ENCODE assay signal across 31 mouse cellular contexts in the genomic region with DNA sequence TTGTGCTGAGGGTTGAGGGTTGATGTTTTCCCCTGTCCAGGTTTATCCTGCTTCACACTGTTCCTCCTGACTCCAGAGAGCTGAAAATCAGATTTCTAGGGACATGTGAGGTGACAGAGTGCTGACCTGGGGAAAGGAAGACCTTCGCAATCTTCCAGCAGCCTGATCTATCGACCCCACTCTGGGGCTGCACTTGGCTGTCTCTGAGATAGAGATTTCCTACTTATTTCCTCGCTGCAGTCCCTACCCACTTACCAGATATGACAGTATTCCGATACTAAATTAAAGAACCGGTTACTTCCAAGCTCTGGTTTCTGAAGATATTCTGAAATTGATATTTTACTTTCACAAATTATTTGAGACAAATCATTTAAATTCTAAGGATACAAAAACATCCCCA.
DNase-seq lines count a peak whose midpoint lies in the region; ATAC-seq lines count a peak whose summit lies in the region.
"Had no signal": no experiment of that assay in that cellular context is flagged by ENCODE, and none has a peak within 500 bp of the region (broad histone marks: within the 10 kb centered on the region; RNA-seq: fewer than 3 reads in every experiment).

No protein-coding gene starts in this region.

- ATAC-seq in forebrain, embryonic 12.5 days (ENCODE audit: low FRiP score) = peak; percentile 70
- ATAC-seq in midbrain, embryonic 13.5 days = peak; percentile 63
- ATAC-seq in forebrain, embryonic 16.5 days = peak; percentile 62
- ATAC-seq in midbrain, embryonic 16.5 days = 0 out of 2 replicates have a peak, but pooled peaks have one; percentile 51
- ATAC-seq: activated CD4-positive, CD25-positive, alpha-beta regulatory T cell, adult 4 months; inflammation-experienced regulatory T-cells, adult 6 months had no signal

- no peak overlapping the region for H3K9ac ChIP-seq in forebrain, embryonic 12.5 days
- H3K9ac ChIP-seq in midbrain, embryonic 13.5 days (replicated peaks) = no peak overlapping the region
- H3K9ac ChIP-seq in forebrain, embryonic 16.5 days (replicated peaks; ENCODE audit: low read depth, low read length) = no peak overlapping the region
- H3K9ac ChIP-seq in midbrain, embryonic 16.5 days (ENCODE audit: low read depth, low read length) = no peak overlapping the region
- H3K9ac ChIP-seq: limb, embryonic 15.5 days; liver, embryonic 14.5 days; midbrain, embryonic 12.5 days had no signal

- H3K4me1 ChIP-seq in forebrain, embryonic 12.5 days = peaks cover 5% of the 10 kb centered on the region; the same call in 1 of the 2 replicates
- H3K4me1 ChIP-seq in forebrain, embryonic 10.5 days = no peaks in the 10 kb centered on the region
- H3K4me1 ChIP-seq in midbrain, embryonic 13.5 days (replicated peaks) = no peaks in the 10 kb centered on the region; the same call in 1 of the 2 replicates
- no peaks in the 10 kb centered on the region for H3K4me1 ChIP-seq in midbrain, embryonic 10.5 days
- H3K4me1 ChIP-seq in forebrain, embryonic 16.5 days (replicated peaks; ENCODE audit: control insufficient read depth, insufficient read depth, low read length) = peaks cover 7% of the 10 kb centered on the region; the same call in 1 of the 2 replicates
- H3K4me1 ChIP-seq in midbrain, embryonic 16.5 days (ENCODE audit: control insufficient read depth, insufficient read depth, low read length) = no peaks in the 10 kb centered on the region; the same call in 1 of the 2 replicates
- H3K4me1 ChIP-seq: limb, embryonic 10.5 days; limb, embryonic 15.5 days; midbrain, embryonic 12.5 days had no signal

- peak overlapping the region; percentile 74 for H3K27ac ChIP-seq in forebrain, embryonic 12.5 days
- no peak overlapping the region for H3K27ac ChIP-seq in forebrain, embryonic 10.5 days
- H3K27ac ChIP-seq in midbrain, embryonic 13.5 days = peak overlapping the region; percentile 76
- no peak overlapping the region for H3K27ac ChIP-seq in midbrain, embryonic 10.5 days (replicated peaks)
- peak overlapping the region; percentile 69 for H3K27ac ChIP-seq in forebrain, embryonic 16.5 days (ENCODE audit: low read length)
- peak overlapping the region; percentile 68 for H3K27ac ChIP-seq in midbrain, embryonic 16.5 days (ENCODE audit: low read length)
- H3K27ac ChIP-seq: limb, embryonic 10.5 days; limb, embryonic 15.5 days; liver, embryonic 14.5 days had no signal

- no peaks in the 10 kb centered on the region for H3K9me3 ChIP-seq in forebrain, embryonic 12.5 days
- no peaks in the 10 kb centered on the region for H3K9me3 ChIP-seq in forebrain, embryonic 10.5 days
- no peaks in the 10 kb centered on the region for H3K9me3 ChIP-seq in midbrain, embryonic 13.5 days
- H3K9me3 ChIP-seq in midbrain, embryonic 10.5 days (replicated peaks) = no peaks in the 10 kb centered on the region
- H3K9me3 ChIP-seq in forebrain, embryonic 16.5 days (ENCODE audit: control insufficient read depth, low read length) = no peaks in the 10 kb centered on the region
- H3K9me3 ChIP-seq in midbrain, embryonic 16.5 days (replicated peaks; ENCODE audit: control insufficient read depth, low read length, poor library complexity, severe bottlenecking) = no peaks in the 10 kb centered on the region
- H3K9me3 ChIP-seq: limb, embryonic 10.5 days; limb, embryonic 15.5 days; midbrain, embryonic 12.5 days had no signal

- H3K27me3 ChIP-seq in forebrain, embryonic 12.5 days = no peaks in the 10 kb centered on the region
- no peaks in the 10 kb centered on the region for H3K27me3 ChIP-seq in forebrain, embryonic 10.5 days (ENCODE audit: poor library complexity, severe bottlenecking)
- no peaks in the 10 kb centered on the region for H3K27me3 ChIP-seq in midbrain, embryonic 13.5 days
- H3K27me3 ChIP-seq in midbrain, embryonic 10.5 days (ENCODE audit: low read depth, poor library complexity, severe bottlenecking) = no peaks in the 10 kb centered on the region
- H3K27me3 ChIP-seq in forebrain, embryonic 16.5 days (replicated peaks; ENCODE audit: control insufficient read depth, insufficient read depth, low read length) = no peaks in the 10 kb centered on the region
- no peaks in the 10 kb centered on the region for H3K27me3 ChIP-seq in midbrain, embryonic 16.5 days (ENCODE audit: control insufficient read depth, insufficient read depth, low read depth, low read length)
- H3K27me3 ChIP-seq: CH12.LX; limb, embryonic 15.5 days; midbrain, embryonic 12.5 days had no signal

- WGBS in forebrain, embryonic 12.5 days = 81% methylated on average over 5 of the region's 5 CpGs
- WGBS in forebrain, embryonic 10.5 days = 94% methylated on average over 5 of the region's 5 CpGs
- WGBS in midbrain, embryonic 13.5 days = 81% methylated on average over 5 of the region's 5 CpGs
- 94% methylated on average over 5 of the region's 5 CpGs for WGBS in midbrain, embryonic 10.5 days
- 66% methylated on average over 5 of the region's 5 CpGs for whole genome bisulfite sequencing in forebrain, embryonic 16.5 days
- WGBS in midbrain, embryonic 16.5 days = 75% methylated on average over 5 of the region's 5 CpGs

- H3K4me2 ChIP-seq in forebrain, embryonic 12.5 days = no peak overlapping the region
- H3K4me2 ChIP-seq in midbrain, embryonic 13.5 days (replicated peaks) = no peak overlapping the region
- 0 out of 2 replicates have a peak overlapping the region, but pooled peaks have one; percentile 27 for H3K4me2 ChIP-seq in forebrain, embryonic 16.5 days (ENCODE audit: low read length)
- no peak overlapping the region for H3K4me2 ChIP-seq in midbrain, embryonic 16.5 days (ENCODE audit: low read length)
- H3K4me2 ChIP-seq: heart, embryonic 11.5 days; limb, embryonic 15.5 days; midbrain, embryonic 12.5 days had no signal

- no peak overlapping the region for H3K4me3 ChIP-seq in forebrain, embryonic 12.5 days (replicated peaks)
- H3K4me3 ChIP-seq in forebrain, embryonic 10.5 days = no peak overlapping the region
- no peak overlapping the region for H3K4me3 ChIP-seq in midbrain, embryonic 13.5 days (replicated peaks)
- H3K4me3 ChIP-seq in midbrain, embryonic 10.5 days = no peak overlapping the region
- H3K4me3 ChIP-seq in forebrain, embryonic 16.5 days (replicated peaks; ENCODE audit: low read length) = no peak overlapping the region
- no peak overlapping the region for H3K4me3 ChIP-seq in midbrain, embryonic 16.5 days (ENCODE audit: low read depth, low read length)
- H3K4me3 ChIP-seq: erythroblast, embryonic 14.5 days; limb, embryonic 10.5 days; limb, embryonic 15.5 days; midbrain, embryonic 12.5 days; myocyte had no signal

- no peaks in the 10 kb centered on the region for H3K36me3 ChIP-seq in forebrain, embryonic 12.5 days (replicated peaks)
- H3K36me3 ChIP-seq in forebrain, embryonic 10.5 days (replicated peaks) = no peaks in the 10 kb centered on the region
- H3K36me3 ChIP-seq in midbrain, embryonic 13.5 days = no peaks in the 10 kb centered on the region
- no peaks in the 10 kb centered on the region for H3K36me3 ChIP-seq in midbrain, embryonic 10.5 days
- H3K36me3 ChIP-seq in forebrain, embryonic 16.5 days (ENCODE audit: control insufficient read depth, insufficient read depth) = no peaks in the 10 kb centered on the region
- no peaks in the 10 kb centered on the region for H3K36me3 ChIP-seq in midbrain, embryonic 16.5 days (ENCODE audit: control insufficient read depth, insufficient read depth, low read length)
- H3K36me3 ChIP-seq: limb, embryonic 10.5 days; limb, embryonic 15.5 days; midbrain, embryonic 12.5 days had no signal

- DNase-seq in forebrain, embryonic 10.5 days (ENCODE audit: extremely low spot score, low spot score) = no peak
- DNase-seq in midbrain, embryonic 10.5 days (ENCODE audit: low spot score) = no peak
- DNase-seq in yolk sac, embryonic 10.5 days (ENCODE audit: low spot score) = no peak
- DNase-seq in heart, adult 9 months (ENCODE audit: low spot score in 2 of 2) = no peak
- DNase-seq: adrenal gland, adult 2 months; adrenal gland, postnatal 36 days; cerebellum, adult 2 months; gastrocnemius, postnatal 25 days; heart, adult 11 months; heart, postnatal 36 days; kidney, adult 11 months; kidney, postnatal 14 days; layer of hippocampus, adult 9-11 months; lung, adult 2 months; lung, postnatal 14 days; spleen, adult 18-20 months; thymus, postnatal 14 days had no signal

Comparison
In these comparisons a context has a peak if more than half of its experiments do, and no peak if none do; other contexts are left out.
1. H3K27ac ChIP-seq: peak in forebrain, embryonic 12.5 days (single experiment), midbrain, embryonic 13.5 days (single experiment), forebrain, embryonic 16.5 days (single experiment) and midbrain, embryonic 16.5 days (single experiment); none in forebrain, embryonic 10.5 days (single experiment) and midbrain, embryonic 10.5 days (single experiment).
2. Peak in every context shown above with its lines, with median percentiles within 50 percentile points of each other: ATAC-seq.